Mouse (Mus musculus) E14TG2a.4 (cell line): ENCODE data around the gene Gpatch3.

Experiments
- H3K27me3 ChIP-seq: 2 replicates; pipeline ENCODE4 v1.6.1; 2014; ENCODE audit warnings: low read length, control low read depth; ENCODE audit not compliant: insufficient read depth
- H3K36me3 ChIP-seq: 2 replicates; pipeline ENCODE4 v1.6.1; 2014; ENCODE audit warnings: low read length, control low read depth; ENCODE audit not compliant: insufficient read depth
- H3K4me1 ChIP-seq: replicated peaks from 2 replicates; pipeline ENCODE4 v1.6.1; 2014; ENCODE audit warnings: low read depth, low read length, control low read depth
- H3K4me3 ChIP-seq: replicated peaks from 2 replicates; pipeline ENCODE4 v1.5.1; 2014; ENCODE audit warnings: mild to moderate bottlenecking, low read length
- H3K9me3 ChIP-seq: 2 replicates; pipeline ENCODE4 v1.6.1; 2014; ENCODE audit warnings: low read length, control low read depth
- CTCF ChIP-seq: conservative IDR thresholded peaks from 2 replicates; pipeline ENCODE4 v1.5.1; 2014; ENCODE audit warnings: low read length
- NANOG ChIP-seq: IDR thresholded peaks from 2 replicates; pipeline ENCODE4 v1.6.1; 2014; ENCODE audit warnings: borderline replicate concordance, low read length, mixed read lengths
- POU5F1 ChIP-seq: IDR thresholded peaks from 2 replicates; pipeline ENCODE4 v1.6.1; 2014; ENCODE audit warnings: low read length, borderline replicate concordance

Gene Gpatch3

DNA sequence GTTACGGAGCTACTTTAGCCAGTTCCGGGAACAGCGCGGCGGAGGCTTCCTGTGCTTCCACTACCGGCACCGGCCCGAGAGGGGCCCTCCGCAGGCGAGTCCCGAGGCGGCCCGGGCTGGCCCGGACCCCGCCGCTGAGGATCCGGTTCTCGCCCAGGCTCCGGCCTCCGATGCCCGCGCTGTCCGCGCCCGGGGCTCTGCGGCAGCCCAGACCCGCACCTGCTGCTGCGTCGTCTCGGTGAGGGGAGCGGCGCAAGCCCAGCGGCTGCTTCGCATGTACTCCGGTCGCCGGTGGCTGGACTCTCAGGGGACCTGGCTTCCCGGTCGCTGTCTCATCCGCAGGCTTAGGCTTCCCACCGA, 278 bp downstream of the Gpatch3 start:
- no peaks in the 10 kb centered on the region for H3K9me3 ChIP-seq
- TF ChIP-seq NANOG (no peak), POU5F1 (no peak), CTCF (no peak)
- peaks cover 50% of the 10 kb centered on the region for H3K4me1 ChIP-seq
- H3K27me3 ChIP-seq = no peaks in the 10 kb centered on the region
- peak overlapping the region; percentile 99 for H3K4me3 ChIP-seq
- peaks cover 22% of the 10 kb centered on the region for H3K36me3 ChIP-seq

DNA sequence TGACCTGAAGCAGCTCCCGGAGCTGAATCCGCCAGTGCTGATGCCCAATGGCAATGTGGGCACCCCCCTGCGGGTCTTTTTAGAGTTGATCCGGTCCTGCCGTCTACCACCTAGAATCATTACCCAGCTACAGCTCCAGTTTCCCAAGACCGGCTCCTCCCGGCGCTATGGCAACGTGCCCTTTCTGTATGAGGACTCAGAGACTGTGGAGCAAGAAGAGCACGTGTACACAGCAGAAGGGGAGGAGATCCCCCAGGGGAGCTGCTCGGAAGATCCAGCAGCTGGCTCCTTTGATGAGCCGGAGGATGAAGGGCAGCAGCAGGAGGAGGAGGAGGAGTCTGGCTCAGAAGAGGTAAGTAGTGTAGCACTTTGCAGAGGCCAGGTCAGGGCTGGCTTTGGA, 3.4 kb downstream of the Gpatch3 start:
- H3K4me1 ChIP-seq = peaks cover 47% of the 10 kb centered on the region
- H3K36me3 ChIP-seq = peaks cover 54% of the 10 kb centered on the region
- TF ChIP-seq POU5F1 (no peak), CTCF (no peak), NANOG (no peak)
- H3K27me3 ChIP-seq = no peaks in the 10 kb centered on the region
- peak overlapping the region; percentile 48 for H3K4me3 ChIP-seq
- no peaks in the 10 kb centered on the region for H3K9me3 ChIP-seq

DNA sequence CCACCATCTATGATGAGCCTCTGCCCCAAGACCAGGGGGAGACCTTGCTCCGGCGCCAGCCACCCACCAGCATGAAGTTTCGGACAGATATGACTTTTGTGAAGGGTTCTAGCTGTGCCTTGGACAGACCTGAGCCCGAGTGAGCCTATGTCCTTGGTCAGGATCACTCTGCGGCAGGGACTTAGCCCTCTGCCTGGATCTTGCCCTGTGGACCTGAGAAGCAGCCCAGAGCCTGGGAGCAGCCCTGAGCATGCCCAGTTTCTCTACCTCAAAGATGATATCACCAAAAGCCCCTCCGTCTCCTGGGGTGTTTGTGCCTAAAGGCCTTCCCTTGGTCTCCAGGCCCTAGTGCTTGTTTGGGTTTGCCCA, 9.1 kb downstream of the Gpatch3 start:
- Histone ChIP-seq H3K27me3 (no peaks in the 10 kb centered on the region), H3K9me3 (no peaks in the 10 kb centered on the region), H3K36me3 (peaks cover 80% of the 10 kb centered on the region), H3K4me1 (peaks cover 58% of the 10 kb centered on the region), H3K4me3 (peak overlapping the region; percentile 97)
- TF ChIP-seq NANOG (no peak), POU5F1 (no peak), CTCF (no peak)

DNA sequence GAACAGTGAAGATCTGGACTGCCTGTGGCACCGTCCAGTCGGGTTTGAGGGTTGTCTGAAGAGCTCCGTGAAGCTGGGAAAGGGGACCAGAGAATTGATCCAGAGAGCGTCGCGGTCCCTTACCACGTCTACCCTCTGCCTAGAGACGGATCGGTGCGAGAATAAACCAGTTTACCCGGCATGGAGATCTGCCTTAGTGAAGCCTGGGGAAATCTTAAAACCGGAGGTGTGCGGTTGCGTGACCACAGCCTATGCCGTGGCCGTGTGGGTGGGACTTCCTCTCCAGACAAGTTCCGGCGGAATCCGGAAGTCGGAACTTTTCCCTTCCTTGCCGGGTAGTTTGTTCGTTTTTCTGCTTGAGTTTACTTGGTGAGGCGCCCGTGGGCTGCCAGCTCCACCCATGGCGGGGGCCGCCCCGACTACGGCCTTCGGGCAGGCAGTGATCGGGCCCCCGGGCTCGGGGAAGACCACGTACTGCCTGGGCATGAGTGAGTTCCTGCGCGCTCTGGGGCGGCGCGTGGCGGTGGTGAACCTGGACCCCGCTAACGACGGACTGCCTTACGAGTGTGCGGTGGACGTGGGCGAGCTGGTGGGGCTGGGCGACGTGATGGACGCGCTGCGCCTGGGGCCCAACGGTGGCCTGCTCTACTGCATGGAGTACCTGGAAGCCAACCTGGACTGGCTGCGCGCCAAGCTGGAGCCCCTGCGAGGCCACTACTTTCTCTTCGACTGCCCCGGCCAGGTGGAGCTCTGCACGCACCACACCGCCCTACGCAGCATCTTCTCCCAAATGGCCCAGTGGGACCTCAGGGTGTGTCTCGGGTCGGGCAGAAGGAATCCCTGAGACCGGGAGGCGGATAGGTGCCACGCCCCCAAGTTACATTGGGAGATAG, 9.8 kb downstream of the Gpatch3 start, which contains the start of gene Gpn2:
Gene Gpn2 (plus strand): TSS at position 304 of the 893 bp plus-strand sequence.
- no peak for TF ChIP-seq POU5F1
- Histone ChIP-seq H3K4me1 (peaks cover 58% of the 10 kb centered on the region), H3K36me3 (peaks cover 80% of the 10 kb centered on the region), H3K9me3 (no peaks in the 10 kb centered on the region), H3K27me3 (no peaks in the 10 kb centered on the region), H3K4me3 (peak within 1 kb of the TSS; percentile 97)

DNA sequence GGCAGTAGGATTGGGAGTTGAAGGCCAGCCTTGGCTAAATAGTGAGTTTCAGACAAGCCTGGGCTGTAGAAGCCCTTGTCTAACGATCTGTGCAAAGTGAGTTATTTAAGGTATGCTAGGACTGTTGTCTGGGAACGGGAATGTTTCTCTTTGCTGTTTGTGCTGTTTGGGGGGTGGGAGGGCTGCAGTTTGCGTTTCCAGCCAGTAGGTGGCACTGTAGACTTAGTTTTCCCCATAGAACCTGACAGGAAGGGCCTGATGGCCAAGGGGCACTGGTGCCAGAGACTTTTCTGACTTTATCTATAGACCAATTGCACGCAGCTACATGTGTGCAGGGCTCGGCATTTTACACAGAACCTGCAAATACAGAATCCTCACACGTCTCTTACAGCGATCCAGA, 18.0 kb downstream of the Gpatch3 start:
- no peak overlapping the region for H3K4me3 ChIP-seq
- H3K4me1 ChIP-seq = peaks cover 66% of the 10 kb centered on the region
- TF ChIP-seq CTCF (peak; percentile 67), NANOG (no peak)
- H3K27me3 ChIP-seq = no peaks in the 10 kb centered on the region
- H3K36me3 ChIP-seq = peaks cover 51% of the 10 kb centered on the region
- H3K9me3 ChIP-seq = no peaks in the 10 kb centered on the region

DNA sequence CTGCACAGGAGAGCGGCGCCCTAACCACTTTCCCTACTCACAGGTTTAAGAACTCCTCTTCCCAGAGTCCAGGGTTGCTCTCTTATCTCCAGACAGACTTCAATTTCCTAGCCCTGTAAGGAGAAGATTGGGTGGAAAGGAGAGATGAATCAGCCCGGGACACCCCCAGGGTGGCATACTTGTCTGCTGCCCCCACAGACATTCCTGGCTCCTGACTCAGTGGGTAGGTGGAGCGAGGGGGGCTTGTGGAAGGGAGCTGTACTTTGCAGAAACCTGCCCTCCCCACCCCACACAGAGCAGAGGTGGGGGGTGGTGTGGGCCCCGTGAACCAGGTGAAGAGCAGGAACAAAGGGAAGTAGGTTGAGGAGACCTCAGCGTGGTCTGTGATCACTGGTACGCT, 21.0 kb downstream of the Gpatch3 start:
- TF ChIP-seq NANOG (no peak), CTCF (no peak), POU5F1 (no peak)
- Histone ChIP-seq H3K36me3 (peaks cover 22% of the 10 kb centered on the region), H3K4me3 (peak overlapping the region; percentile 43; the same call in 1 of the 2 replicates), H3K27me3 (no peaks in the 10 kb centered on the region), H3K9me3 (no peaks in the 10 kb centered on the region), H3K4me1 (peaks cover 64% of the 10 kb centered on the region)

DNA sequence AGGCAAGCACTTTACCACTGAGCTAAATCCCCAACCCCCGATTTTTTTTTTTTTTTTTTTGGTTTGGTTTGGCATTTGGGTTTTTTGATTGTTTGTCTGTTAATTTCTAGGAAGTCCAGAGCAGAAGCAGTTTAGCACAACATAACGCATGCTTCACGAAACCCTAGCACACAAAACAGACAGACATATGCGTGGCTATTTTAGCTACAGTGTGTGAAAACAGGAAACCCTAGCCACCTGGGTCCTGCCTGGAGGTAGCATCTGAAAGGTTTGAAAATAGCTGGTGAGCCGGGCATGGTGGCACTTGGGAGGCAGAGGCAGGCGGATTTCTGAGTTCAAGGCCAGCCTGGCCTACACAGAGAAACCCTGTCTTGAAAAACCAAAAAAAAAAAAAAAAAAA, 21.5 kb downstream of the Gpatch3 start:
- H3K36me3 ChIP-seq = peaks cover 16% of the 10 kb centered on the region
- peaks cover 2% of the 10 kb centered on the region; the same call in 1 of the 2 replicates for H3K27me3 ChIP-seq
- H3K9me3 ChIP-seq = no peaks in the 10 kb centered on the region
- H3K4me1 ChIP-seq = peaks cover 66% of the 10 kb centered on the region
- TF ChIP-seq CTCF (no peak), POU5F1 (no peak), NANOG (no peak)
- no peak overlapping the region for H3K4me3 ChIP-seq

DNA sequence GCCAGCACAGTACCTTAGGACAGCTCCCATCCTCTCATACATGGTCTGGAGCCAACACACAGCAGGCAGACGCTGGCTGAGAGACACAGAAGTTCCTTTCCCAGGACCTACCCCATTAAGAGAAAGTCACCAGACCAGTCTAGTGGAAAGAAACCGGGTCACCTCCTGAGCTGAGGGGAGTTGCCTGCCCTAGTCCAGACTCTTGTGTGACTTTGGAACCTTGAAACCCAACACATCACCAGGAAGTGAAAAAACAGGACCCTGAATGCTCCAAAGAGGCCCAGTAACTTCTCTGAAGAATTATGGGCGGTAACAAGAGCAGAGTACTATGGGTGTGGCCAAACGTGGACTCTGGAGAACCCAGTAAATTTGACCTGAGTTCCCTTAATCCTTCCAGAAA, 24.1 kb downstream of the Gpatch3 start:
- no peaks in the 10 kb centered on the region for H3K9me3 ChIP-seq
- TF ChIP-seq CTCF (no peak), POU5F1 (no peak)
- H3K4me3 ChIP-seq = peak overlapping the region; percentile 78
- H3K27me3 ChIP-seq = peaks cover 2% of the 10 kb centered on the region; the same call in 1 of the 2 replicates
- peaks cover 76% of the 10 kb centered on the region for H3K4me1 ChIP-seq
- H3K36me3 ChIP-seq = peaks cover 12% of the 10 kb centered on the region

DNA sequence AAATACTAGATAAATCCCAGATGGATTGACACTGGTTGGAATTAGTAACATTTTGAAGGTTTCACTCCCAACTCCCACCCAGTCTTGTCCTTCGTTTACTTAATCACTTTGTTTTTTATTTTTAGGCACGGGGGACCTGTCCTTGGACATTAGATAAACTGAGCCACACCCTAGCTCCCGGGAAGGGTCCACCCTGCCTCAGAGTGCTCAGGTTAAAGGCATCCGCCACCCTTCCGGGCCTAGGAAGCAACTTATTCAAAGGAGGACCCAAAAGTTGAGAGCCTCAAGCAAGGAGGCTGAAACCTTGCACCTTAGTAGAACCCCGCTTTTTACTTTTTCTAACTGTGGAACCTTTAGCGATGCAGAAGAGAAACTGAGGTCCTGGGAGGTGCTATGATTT, 24.6 kb downstream of the Gpatch3 start:
- H3K36me3 ChIP-seq = peaks cover 17% of the 10 kb centered on the region
- peak overlapping the region; percentile 78 for H3K4me3 ChIP-seq
- no peaks in the 10 kb centered on the region for H3K9me3 ChIP-seq
- peaks cover 2% of the 10 kb centered on the region; the same call in 1 of the 2 replicates for H3K27me3 ChIP-seq
- TF ChIP-seq POU5F1 (no peak), NANOG (no peak), CTCF (no peak)
- peaks cover 81% of the 10 kb centered on the region for H3K4me1 ChIP-seq
